Mouse (Mus musculus) neural tube, embryonic 14.5 days (tissue): ENCODE measurements around the gene Trim3. TPM values are rescaled to one million over a fixed set of nuclear protein-coding genes. Genes with fewer than 3 reads are reported as not detected.

ENCODE experiments used
- ATAC-seq: fragments of 200-750 bp; cut with Nextera tagmentation; 2 replicates; pipeline ENCODE4 v1.8.0; 2017; ENCODE audit warnings: low read depth, mild to moderate bottlenecking, moderate TSS enrichment, moderate library complexity
- H3K27ac ChIP-seq: fragments of 300-500 bp; sonication (generic); 2 replicates; pipeline ENCODE4 v1.5.1; 2014; ENCODE audit warnings: low read depth, mild to moderate bottlenecking, control low read depth, low read length, moderate library complexity, mixed read lengths
- H3K27me3 ChIP-seq: fragments of 300-500 bp; sonication (generic); 2 replicates; pipeline ENCODE4 v1.6.1; 2014; ENCODE audit warnings: low read length; ENCODE audit not compliant: control insufficient read depth, insufficient read depth
- H3K36me3 ChIP-seq: fragments of 300-500 bp; sonication (generic); 2 replicates; pipeline ENCODE4 v1.6.1; 2014; ENCODE audit warnings: low read length, mixed read lengths; ENCODE audit not compliant: control insufficient read depth, insufficient read depth
- H3K4me1 ChIP-seq: fragments of 300-500 bp; sonication (generic); 2 replicates; pipeline ENCODE4 v1.6.1; 2014; ENCODE audit warnings: low read length; ENCODE audit not compliant: control insufficient read depth, insufficient read depth
- H3K4me2 ChIP-seq: fragments of 300-500 bp; sonication (generic); 2 replicates; pipeline ENCODE4 v1.6.1; 2014; ENCODE audit warnings: mild to moderate bottlenecking, low read depth, low read length, control low read depth
- H3K4me3 ChIP-seq: fragments of 300-500 bp; sonication (generic); 2 replicates; pipeline ENCODE4 v1.5.1; 2014; ENCODE audit warnings: low read depth, low read length, control low read depth, mixed read lengths
- H3K9ac ChIP-seq: fragments of 300-500 bp; sonication (generic); replicated peaks from 2 replicates; pipeline ENCODE4 v1.6.1; 2014; ENCODE audit warnings: low read depth, mild to moderate bottlenecking, control low read depth, low read length, mixed read lengths
- H3K9me3 ChIP-seq: fragments of 300-500 bp; sonication (generic); 2 replicates; pipeline ENCODE4 v1.6.1; 2016; ENCODE audit warnings: low read length; ENCODE audit not compliant: control insufficient read depth
- WGBS: fragments of 180-500 bp; shearing (Covaris S2); extraction: QIAGEN DNeasy Blood & Tissue Kit; methylation state at CpG from one replicate; pipeline ENCODE4 v1.1.7; 2014; 5-methylcytosine and 5-hydroxymethylcytosine counted together
- polyA plus RNA-seq: library from polyadenylated mRNA; unstranded; fragments of >200 nt; fragmentation: Nextera tagmentation; extraction: Ambion mirVana; gene quantifications from 2 replicates; pipeline ENCODE4 v1.2.1, GENCODE M21; 2014

The Trim3 gene
- polyA plus RNA-seq, 1 experiment from 2014 or later: 93.1 TPM

DNA sequence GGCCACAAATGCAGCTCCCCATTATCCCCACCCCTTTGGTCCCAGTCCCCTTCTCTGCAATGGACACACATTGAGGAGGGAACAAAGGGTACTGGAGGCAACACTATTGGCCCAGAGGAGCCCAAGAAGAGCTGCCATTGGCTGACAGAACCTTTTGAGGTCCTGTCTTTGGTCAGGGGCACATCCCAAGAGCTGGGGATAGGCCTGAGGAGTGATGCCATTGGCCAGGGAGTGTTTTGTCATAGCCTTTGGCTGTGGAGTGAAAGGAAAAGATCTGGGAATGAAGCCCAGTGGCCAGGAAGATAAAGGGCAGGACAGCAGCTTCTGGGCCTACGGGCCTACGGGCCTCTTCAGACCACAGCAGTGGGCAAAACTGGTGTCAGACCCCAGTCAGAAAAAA is 2.4 kb upstream of the Trim3 start:
- Histone ChIP-seq H3K9ac (no peak overlapping the region), H3K36me3 (peaks cover 14% of the 10 kb centered on the region), H3K27ac (peak overlapping the region; percentile 70; the same call in 1 of the 2 replicates), H3K27me3 (no peaks in the 10 kb centered on the region), H3K9me3 (no peaks in the 10 kb centered on the region), H3K4me3 (no peak overlapping the region), H3K4me2 (no peak overlapping the region), H3K4me1 (peaks cover 38% of the 10 kb centered on the region)
- WGBS: 90% methylated on average over 2 of the region's 2 CpGs
- ATAC-seq: no peak

DNA sequence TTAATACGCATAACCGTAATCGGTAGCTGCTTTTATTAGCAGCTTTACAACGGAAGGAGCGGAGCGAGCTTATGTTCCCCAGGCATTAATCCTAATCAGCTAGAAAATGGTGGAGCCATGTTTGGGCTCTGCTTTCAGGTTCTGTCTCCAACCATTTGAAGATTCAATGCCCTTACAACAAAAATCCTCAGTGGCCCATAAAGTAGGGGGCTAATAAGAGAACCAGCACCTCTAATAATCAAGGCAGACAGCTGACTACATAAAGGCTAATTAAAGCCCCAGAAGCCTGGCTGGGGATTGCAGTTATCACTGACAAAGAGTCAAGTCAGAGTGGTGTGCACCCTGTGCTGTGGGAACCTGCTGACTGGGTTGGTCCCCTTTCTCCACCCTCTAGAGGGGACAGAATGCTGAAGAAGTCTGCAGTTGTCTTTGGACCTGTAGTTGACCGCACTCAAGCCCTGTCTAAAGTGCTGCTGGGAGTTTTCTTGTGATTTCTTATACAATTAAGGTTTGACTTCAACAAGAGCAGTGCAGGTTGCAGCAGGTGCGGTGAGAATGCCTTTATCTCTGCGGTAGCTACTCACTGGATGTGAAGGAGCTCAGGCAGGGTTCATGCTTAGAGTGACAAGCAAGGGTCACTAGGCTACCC is 1.0 kb upstream of the Trim3 start:
- Histone ChIP-seq H3K4me1 (peaks cover 37% of the 10 kb centered on the region), H3K27ac (peak overlapping the region; percentile 70), H3K9me3 (no peaks in the 10 kb centered on the region), H3K4me3 (peak overlapping the region; percentile 85; the same call in 1 of the 2 replicates), H3K9ac (no peak overlapping the region), H3K4me2 (peak overlapping the region; percentile 77), H3K27me3 (no peaks in the 10 kb centered on the region), H3K36me3 (peaks cover 14% of the 10 kb centered on the region)
- peak; percentile 9; the same call in 1 of the 2 replicates for ATAC-seq
- 38% methylated on average over 9 of the region's 9 CpGs for WGBS

DNA sequence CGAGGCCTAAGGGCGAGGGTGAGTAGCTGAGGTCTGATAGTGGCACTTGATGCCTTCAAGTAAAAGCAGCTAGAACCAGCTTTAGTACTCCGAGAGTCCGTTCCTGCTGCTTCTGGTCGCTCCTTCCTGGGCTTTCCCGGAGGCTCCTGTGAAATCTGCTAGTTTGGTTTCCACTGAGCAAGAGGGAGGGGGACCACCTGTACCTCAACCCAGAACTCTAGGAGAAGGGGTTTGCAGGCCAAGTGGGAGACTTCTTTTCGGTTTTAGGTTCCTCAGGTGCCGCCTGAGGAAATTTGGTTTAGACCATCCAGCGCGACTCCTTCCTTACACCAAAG is 397 bp upstream of the Trim3 start:
- H3K36me3 ChIP-seq: peaks cover 14% of the 10 kb centered on the region

DNA sequence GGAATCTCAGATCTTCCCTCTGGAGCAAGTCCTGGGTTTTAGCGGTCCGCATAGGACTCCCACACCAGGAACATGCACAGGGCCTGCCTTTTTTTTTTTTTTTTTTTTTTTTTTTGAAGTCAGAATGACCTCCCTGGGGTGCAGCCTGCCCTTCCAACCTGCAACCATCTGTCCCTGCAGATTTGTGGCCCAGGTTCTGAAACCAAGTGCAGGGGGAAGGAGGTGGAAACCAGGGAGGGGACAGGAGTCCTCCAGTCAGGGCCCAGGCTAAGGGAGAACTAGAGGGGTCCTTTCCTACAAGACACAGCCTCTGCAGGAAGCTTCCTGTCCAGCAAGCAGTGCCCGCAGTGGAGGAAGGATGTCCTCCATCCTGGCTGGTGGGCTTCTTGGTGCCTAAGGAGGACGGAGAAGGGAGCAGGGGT is 809 bp downstream of the Trim3 start:
- Histone ChIP-seq H3K36me3 (peaks cover 13% of the 10 kb centered on the region), H3K4me1 (peaks cover 41% of the 10 kb centered on the region), H3K9ac (peak overlapping the region; percentile 85), H3K9me3 (no peaks in the 10 kb centered on the region), H3K4me2 (peak overlapping the region; percentile 77), H3K27ac (peak overlapping the region; percentile 88), H3K4me3 (peak overlapping the region; percentile 85), H3K27me3 (no peaks in the 10 kb centered on the region)
- ATAC-seq: peak; percentile 3; the same call in 1 of the 2 replicates
- 13% methylated on average over 4 of the region's 4 CpGs for whole genome bisulfite sequencing

More for the DNA sequence above, 397 bp upstream of the Trim3 start:
- no peak for ATAC-seq
- WGBS: 3% methylated on average over 10 of the region's 10 CpGs
- peak overlapping the region; percentile 88 for H3K27ac ChIP-seq
- H3K27me3 ChIP-seq: no peaks in the 10 kb centered on the region
- H3K9ac ChIP-seq: peak overlapping the region; percentile 85
- H3K4me1 ChIP-seq: peaks cover 40% of the 10 kb centered on the region
- no peaks in the 10 kb centered on the region for H3K9me3 ChIP-seq
- H3K4me2 ChIP-seq: peak overlapping the region; percentile 77
- H3K4me3 ChIP-seq: peak overlapping the region; percentile 85

GRCm38 (mm10) chr7:105628633-105629032 is 4.7 kb downstream of the Trim3 start:
- Histone ChIP-seq H3K27me3 (no peaks in the 10 kb centered on the region), H3K36me3 (peaks cover 12% of the 10 kb centered on the region), H3K4me3 (no peak overlapping the region), H3K27ac (no peak overlapping the region), H3K4me1 (peaks cover 24% of the 10 kb centered on the region), H3K4me2 (no peak overlapping the region), H3K9ac (no peak overlapping the region), H3K9me3 (no peaks in the 10 kb centered on the region)
- peak; percentile 16; the same call in 1 of the 2 replicates for ATAC-seq
- 19% methylated on average over 3 of the region's 3 CpGs for WGBS

- H3K4me2 ChIP-seq: no peak overlapping the region
- 92% methylated on average over 6 of the region's 6 CpGs for WGBS
- ATAC-seq: no peak
- no peak overlapping the region for H3K27ac ChIP-seq
- H3K9me3 ChIP-seq: no peaks in the 10 kb centered on the region
- H3K4me3 ChIP-seq: no peak overlapping the region
- H3K9ac ChIP-seq: no peak overlapping the region
- H3K4me1 ChIP-seq: peaks cover 8% of the 10 kb centered on the region
- peaks cover 27% of the 10 kb centered on the region for H3K36me3 ChIP-seq
- H3K27me3 ChIP-seq: no peaks in the 10 kb centered on the region
Measured at GRCm38 (mm10) chr7:105625397-105625796, 8.0 kb downstream of the Trim3 start.

DNA sequence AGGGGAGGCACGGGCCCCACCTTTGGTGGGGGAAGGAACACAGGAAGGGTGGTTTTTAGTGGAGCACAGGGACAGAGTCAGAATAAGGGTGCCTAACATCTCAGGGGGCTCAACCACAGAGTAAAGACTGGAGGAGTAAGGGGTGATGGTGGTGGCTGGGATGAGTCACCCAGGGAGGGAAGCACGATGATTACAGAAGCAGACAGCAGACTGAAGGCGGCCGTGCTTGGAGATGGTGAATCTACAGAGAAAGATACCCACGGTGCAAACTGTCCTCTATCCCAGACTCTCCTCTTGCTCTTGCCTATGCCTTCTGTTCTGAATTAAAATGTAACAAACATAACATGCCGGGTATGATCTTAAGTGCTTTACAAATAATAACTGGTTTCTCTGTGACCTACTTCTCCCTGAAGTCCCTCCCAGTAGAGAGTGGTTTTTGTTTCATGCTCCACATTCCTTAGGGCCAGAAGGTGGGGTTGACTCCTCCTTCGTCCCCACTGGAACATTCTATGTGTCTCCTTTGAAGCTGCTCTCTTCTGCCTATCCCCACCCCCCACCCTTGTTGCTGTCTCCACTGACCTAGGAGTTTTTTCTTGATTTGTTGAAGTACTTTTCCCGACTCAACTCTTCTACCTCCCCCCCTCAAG is 11.6 kb downstream of the Trim3 start:
- no peak overlapping the region for H3K4me3 ChIP-seq
- H3K9me3 ChIP-seq: no peaks in the 10 kb centered on the region
- 86% methylated on average over 8 of the region's 8 CpGs for WGBS
- no peak overlapping the region for H3K9ac ChIP-seq
- ATAC-seq: no peak
- no peak overlapping the region for H3K27ac ChIP-seq
- no peaks in the 10 kb centered on the region for H3K27me3 ChIP-seq
- H3K36me3 ChIP-seq: peaks cover 60% of the 10 kb centered on the region
- no peaks in the 10 kb centered on the region for H3K4me1 ChIP-seq
- H3K4me2 ChIP-seq: no peak overlapping the region

DNA sequence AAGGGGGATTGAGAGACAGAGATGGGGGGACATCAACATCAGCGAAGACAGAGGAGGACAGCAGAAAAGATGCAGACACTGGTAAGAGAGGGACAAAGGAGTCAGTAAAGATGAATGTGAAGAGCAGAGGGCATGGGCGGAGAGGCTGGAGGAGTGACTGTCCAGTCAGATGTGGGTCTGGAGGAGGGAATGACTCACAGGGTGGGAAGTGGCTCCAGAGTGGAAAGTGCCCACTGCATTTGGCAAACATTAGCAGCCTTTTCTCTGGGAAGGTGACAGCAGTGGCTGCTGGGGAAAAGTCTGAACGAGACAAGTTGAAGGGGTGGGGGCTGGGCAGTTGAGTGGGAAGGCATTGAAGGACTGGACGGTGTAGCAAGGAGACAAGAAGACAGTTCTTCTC is 12.3 kb downstream of the Trim3 start:
- no peaks in the 10 kb centered on the region for H3K27me3 ChIP-seq
- H3K9ac ChIP-seq: no peak overlapping the region
- H3K4me3 ChIP-seq: no peak overlapping the region
- H3K27ac ChIP-seq: no peak overlapping the region
- no peak for ATAC-seq
- no peaks in the 10 kb centered on the region for H3K4me1 ChIP-seq
- no peaks in the 10 kb centered on the region for H3K9me3 ChIP-seq
- WGBS: 80% methylated on average over 4 of the region's 4 CpGs
- peaks cover 68% of the 10 kb centered on the region for H3K36me3 ChIP-seq
- no peak overlapping the region for H3K4me2 ChIP-seq

GRCm38 (mm10) chr7:105619701-105620100 is 13.7 kb downstream of the Trim3 start:
- no peak for ATAC-seq
- Histone ChIP-seq H3K27me3 (no peaks in the 10 kb centered on the region), H3K9ac (no peak overlapping the region), H3K27ac (no peak overlapping the region), H3K9me3 (no peaks in the 10 kb centered on the region), H3K4me3 (no peak overlapping the region), H3K4me1 (no peaks in the 10 kb centered on the region), H3K36me3 (peaks cover 72% of the 10 kb centered on the region), H3K4me2 (no peak overlapping the region)
- WGBS: 91% methylated on average over 3 of the region's 3 CpGs
